Mouse (Mus musculus) kidney, adult 8-10 months (tissue): ENCODE measurements around the gene Olfr348.

ENCODE experiments used
- DNase-seq, 2 experiments: peaks; one replicate each; pipeline ENCODE4 v3.0.0; 2022

Olfr348 gene

DNA sequence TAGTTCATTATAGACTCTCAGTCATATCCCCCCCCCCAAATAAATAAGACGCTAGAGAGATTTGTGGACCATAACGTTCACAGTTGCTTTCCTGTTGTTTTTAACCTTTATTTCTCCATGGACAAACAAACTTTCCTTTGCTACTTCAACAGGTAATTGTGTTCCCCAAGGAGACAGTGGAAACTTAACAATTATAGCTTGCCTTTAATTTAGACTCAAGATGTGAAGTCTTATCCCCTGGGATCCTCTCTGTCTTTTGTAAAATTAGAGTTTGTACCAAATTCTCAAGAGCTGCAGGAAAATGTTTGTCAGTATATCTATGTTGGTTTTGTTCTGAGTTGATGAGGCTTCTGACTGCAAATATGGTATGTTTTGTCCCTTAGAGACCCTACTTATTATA lies at the start of gene Olfr348:
TSS of gene Olfr348 (plus strand) at position 301 of the 400 bp plus-strand sequence.
- DNase-seq = no peak

DNA sequence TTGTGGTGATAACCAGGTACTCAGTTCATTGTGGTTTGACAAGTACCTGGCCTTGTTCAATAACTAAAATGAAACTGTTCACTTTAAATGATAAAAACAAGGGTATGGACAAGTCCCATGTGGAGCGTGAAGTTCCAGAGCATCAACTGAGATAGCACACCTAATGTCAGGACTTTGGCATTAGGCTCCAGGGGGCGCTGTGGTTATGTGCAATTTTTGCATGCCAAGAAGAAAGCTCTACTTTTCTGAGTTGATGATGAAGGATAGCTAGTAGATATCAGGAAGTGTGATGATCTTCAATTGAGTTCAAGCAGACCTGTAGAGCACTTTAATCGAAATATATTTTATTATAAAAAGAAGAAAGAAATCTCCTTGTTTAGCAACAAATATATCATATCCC lies 47.9 kb upstream of the Olfr348 start:
- DNase-seq = peak in 1 of 2 experiments; percentile 42

DNA sequence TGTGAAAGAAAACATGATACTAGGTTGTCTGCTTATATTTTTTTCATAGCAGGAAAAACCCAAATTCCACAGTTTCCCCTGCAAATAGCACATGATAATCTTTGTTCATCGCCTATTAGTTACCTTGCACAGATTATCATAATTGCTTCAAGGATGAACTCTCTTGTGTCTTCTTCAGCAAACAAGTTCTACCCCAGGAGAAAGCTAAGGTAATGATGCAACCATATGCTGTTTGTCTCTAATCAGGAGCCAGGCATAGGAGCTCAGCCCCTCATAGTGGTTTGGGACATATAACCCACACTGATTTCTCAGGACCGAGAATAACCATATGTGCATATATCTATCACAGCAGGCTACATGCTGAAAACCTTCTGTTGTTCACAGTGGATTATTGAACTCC lies 6.2 kb downstream of the Olfr348 start, which contains the start of gene Olfr50:
TSS of gene Olfr50 (plus strand) at position 301 of the 400 bp plus-strand sequence.
- DNase-seq = no peak

DNA sequence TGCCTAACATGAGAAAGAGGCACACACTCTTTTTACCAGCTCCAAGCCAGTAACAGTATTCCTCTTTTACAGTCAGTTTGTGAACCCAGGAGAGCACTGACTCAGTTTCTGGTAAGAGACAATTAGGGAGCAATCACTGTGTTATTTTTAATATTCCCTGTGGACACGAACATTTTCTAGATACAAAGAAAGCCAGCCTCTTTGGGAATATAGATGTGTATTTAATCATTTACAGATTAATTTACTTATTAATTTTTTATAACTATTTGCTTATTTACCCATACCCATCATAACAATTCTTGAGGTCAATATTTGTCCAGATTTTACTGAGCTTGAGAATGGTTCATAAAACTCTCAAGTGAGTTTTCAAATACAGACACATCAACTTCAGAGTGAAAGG lies 32.9 kb downstream of the Olfr348 start, which contains the start of gene Olfr3:
TSS of gene Olfr3 (minus strand) at position 101 of the 400 bp plus-strand sequence.
- no peak for DNase-seq
